Mouse (Mus musculus): Measurements from ENCODE around the gene Acvr1.

DNA sequence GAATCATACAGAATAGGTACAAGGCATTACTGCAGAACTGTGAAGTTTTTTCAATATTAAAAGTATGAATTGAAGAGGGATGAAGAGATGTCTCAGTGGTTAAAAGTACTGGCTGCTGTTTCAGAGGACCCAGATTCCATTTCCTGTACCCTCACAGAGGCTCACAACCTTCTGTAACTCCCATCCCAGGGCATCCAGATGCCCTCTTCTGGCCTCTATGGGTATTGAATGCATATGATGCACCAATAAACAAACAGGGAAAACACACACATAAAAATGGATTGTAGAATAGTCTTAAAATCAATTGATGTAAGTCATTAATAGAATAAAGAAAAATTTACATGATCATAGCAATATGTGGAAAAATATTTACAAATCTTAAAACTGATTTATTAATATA, 151.9 kb downstream of the Acvr1 start:
- no peak for TF ChIP-seq POLR2A (IDR thresholded peaks at IDR 0.05; ENCODE audit: insufficient read depth, low read length)
- TF ChIP-seq CTCF (IDR thresholded peaks at IDR 0.05; ENCODE audit: low read depth, low read length): no peak
